Mouse (Mus musculus) ovary, postnatal 36 days (tissue): ENCODE data around the gene Clic6.
A peak's percentile ranks its signal among the peaks of the same experiment; 100 is the strongest.
"Not testable (repeated sequence)": the region's sequence is repeated elsewhere in the genome, so short reads cannot be mapped to it uniquely, and the experiment has no call there.

Experiments used
- DNase-seq: peaks from one replicate; pipeline ENCODE4 v3.0.0; 2022; ENCODE audit warnings: low spot score, mixed read lengths

The Clic6 gene

GRCm38 (mm10) chr16:92470706-92471105 lies 14.8 kb upstream of the Clic6 start, which contains the start of gene Rcan1:
Rcan1 (minus strand) TSS chr16:92470867.
- DNase-seq: no peak

GRCm38 (mm10) chr16:92472898-92473297 lies 12.6 kb upstream of the Clic6 start:
- DNase-seq: no peak

GRCm38 (mm10) chr16:92475093-92475860 lies 10.3 kb upstream of the Clic6 start:
- no peak for DNase-seq

- DNase-seq: peak; percentile 54
Observed at GRCm38 (mm10) chr16:92478561-92479150, 6.9 kb upstream of the Clic6 start.

GRCm38 (mm10) chr16:92487086-92487485 lies 1.6 kb downstream of the Clic6 start:
- no peak for DNase-seq

- DNase-seq: no peak
Observed at GRCm38 (mm10) chr16:92487489-92487888, 2.0 kb downstream of the Clic6 start.

- DNase-seq: no peak
Observed at GRCm38 (mm10) chr16:92488456-92488855, 2.9 kb downstream of the Clic6 start.

GRCm38 (mm10) chr16:92489356-92489755 lies 3.8 kb downstream of the Clic6 start:
- DNase-seq: no peak

GRCm38 (mm10) chr16:92497851-92498588 lies 12.5 kb downstream of the Clic6 start:
- no peak for DNase-seq

- peak; percentile 20 for DNase-seq
Observed at GRCm38 (mm10) chr16:92498589-92498981, 13.0 kb downstream of the Clic6 start.

- DNase-seq: no peak
Observed at GRCm38 (mm10) chr16:92499324-92499723, 13.8 kb downstream of the Clic6 start.

GRCm38 (mm10) chr16:92500534-92500933 lies 15.0 kb downstream of the Clic6 start:
- no peak for DNase-seq

GRCm38 (mm10) chr16:92503105-92503504 lies 17.6 kb downstream of the Clic6 start:
- DNase-seq: no peak

GRCm38 (mm10) chr16:92507573-92507972 lies 22.0 kb downstream of the Clic6 start:
- DNase-seq: no peak

- no peak for DNase-seq
Observed at GRCm38 (mm10) chr16:92510835-92511772, 25.6 kb downstream of the Clic6 start.

- DNase-seq: no peak
Observed at GRCm38 (mm10) chr16:92511773-92512391, 26.3 kb downstream of the Clic6 start.

GRCm38 (mm10) chr16:92514896-92515295 lies 29.4 kb downstream of the Clic6 start:
- not testable (repeated sequence) for DNase-seq

GRCm38 (mm10) chr16:92516139-92516538 lies 30.6 kb downstream of the Clic6 start:
- DNase-seq: peak; percentile 79

GRCm38 (mm10) chr16:92518718-92519117 lies 33.2 kb downstream of the Clic6 start:
- no peak for DNase-seq

- DNase-seq: peak; percentile 40
Observed at GRCm38 (mm10) chr16:92519820-92520492, 34.4 kb downstream of the Clic6 start.

GRCm38 (mm10) chr16:92523351-92523750 lies 37.8 kb downstream of the Clic6 start:
- DNase-seq: no peak
